Mouse (Mus musculus): ENCODE results near the gene Gm10471. TPM values are rescaled to one million over a fixed set of nuclear protein-coding genes. Genes with fewer than 3 reads are reported as not detected.

Gm10471 gene
- polyA plus RNA-seq (2017; shearing (Covaris generic)), result not detected

DNA sequence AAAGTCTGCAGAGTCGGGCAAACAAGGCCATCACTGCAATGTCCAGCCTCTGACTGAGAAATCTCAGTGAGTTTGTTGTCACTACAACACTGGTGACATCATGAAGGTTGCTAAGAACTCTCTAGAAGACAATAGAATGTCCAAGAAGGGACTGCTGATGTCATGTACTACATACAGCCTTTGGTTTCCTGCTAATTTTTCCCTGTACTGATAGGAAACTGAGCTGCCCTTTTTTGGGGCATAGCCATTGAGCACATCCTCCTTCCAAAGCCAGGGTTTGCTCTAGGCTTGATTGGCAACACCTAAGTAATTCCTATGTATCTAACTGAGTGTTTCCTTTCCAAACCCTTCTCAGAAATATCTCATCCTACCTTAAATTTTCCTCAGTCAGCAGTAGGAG is at the start of gene Gm10471:
Gene Gm10471, minus strand, starts transcription at position 101 of the 400 bp plus-strand sequence.

DNA sequence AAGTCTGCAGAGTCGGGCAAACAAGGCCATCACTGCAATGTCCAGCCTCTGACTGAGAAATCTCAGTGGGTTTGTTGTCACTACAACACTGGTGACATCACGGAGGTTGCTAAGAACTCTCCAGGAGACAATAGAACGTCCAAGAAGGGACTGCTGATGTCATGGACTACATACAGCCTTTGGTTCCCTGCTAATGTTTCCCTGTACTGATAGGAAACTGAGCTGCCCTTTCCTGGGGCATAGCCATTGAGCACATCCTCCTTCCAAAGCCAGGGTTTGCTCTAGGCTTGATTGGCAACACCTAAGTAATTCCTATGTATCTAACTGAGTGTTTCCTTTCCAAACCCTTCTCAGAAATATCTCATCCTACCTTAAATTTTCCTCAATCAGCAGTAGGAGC is 32.2 kb upstream of the Gm10471 start, which contains the start of gene Gm10220:
Gene Gm10220, minus strand, starts transcription at position 101 of the 400 bp plus-strand sequence.

DNA sequence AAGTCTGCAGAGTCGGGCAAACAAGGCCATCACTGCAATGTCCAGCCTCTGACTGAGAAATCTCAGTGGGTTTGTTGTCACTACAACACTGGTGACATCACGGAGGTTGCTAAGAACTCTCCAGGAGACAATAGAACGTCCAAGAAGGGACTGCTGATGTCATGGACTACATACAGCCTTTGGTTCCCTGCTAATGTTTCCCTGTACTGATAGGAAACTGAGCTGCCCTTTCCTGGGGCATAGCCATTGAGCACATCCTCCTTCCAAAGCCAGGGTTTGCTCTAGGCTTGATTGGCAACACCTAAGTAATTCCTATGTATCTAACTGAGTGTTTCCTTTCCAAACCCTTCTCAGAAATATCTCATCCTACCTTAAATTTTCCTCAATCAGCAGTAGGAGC is 16.2 kb upstream of the Gm10471 start, which contains the start of gene 5031410I06Rik:
Gene 5031410I06Rik, minus strand, starts transcription at position 101 of the 400 bp plus-strand sequence.

DNA sequence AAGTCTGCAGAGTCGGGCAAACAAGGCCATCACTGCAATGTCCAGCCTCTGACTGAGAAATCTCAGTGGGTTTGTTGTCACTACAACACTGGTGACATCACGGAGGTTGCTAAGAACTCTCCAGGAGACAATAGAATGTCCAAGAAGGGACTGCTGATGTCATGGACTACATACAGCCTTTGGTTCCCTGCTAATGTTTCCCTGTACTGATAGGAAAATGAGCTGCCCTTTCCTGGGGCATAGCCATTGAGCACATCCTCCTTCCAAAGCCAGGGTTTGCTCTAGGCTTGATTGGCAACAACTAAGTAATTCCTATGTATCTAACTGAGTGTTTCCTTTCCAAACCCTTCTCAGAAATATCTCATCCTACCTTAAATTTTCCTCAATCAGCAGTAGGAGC is 30.6 kb downstream of the Gm10471 start, which contains the start of gene Gm7347:
Gene Gm7347, minus strand, starts transcription at position 101 of the 400 bp plus-strand sequence.

GRCm38 (mm10) chr5:26039458-26039857 is 49.6 kb downstream of the Gm10471 start, which contains the start of gene Speer4a:
Gene Speer4a (minus strand): TSS chr5:26039558.

Other genes starting within 250 kb of the Gm10471 start
- gene Gm21663, start 146.9 kb downstream of the Gm10471 start, polyA plus RNA-seq (2017; shearing (Covaris generic)), result not detected
- not detected for gene Gm21671, start 134.9 kb downstream of the Gm10471 start, polyA plus RNA-seq (2017; shearing (Covaris generic))
- gene Gm21680, start 116.6 kb downstream of the Gm10471 start, polyA plus RNA-seq (2017; shearing (Covaris generic)), result not detected
- not detected for gene Gm21698, start 100.6 kb downstream of the Gm10471 start, polyA plus RNA-seq (2017; shearing (Covaris generic))
- not detected for gene Gm1979, start 84.5 kb downstream of the Gm10471 start, polyA plus RNA-seq (2017; shearing (Covaris generic))
- not detected for gene Gm5862, start 66.4 kb downstream of the Gm10471 start, polyA plus RNA-seq (2017; shearing (Covaris generic))
- gene Speer4a, start 49.7 kb downstream of the Gm10471 start, polyA plus RNA-seq (2017; shearing (Covaris generic)), result not detected
- gene Gm7347, start 30.7 kb downstream of the Gm10471 start, polyA plus RNA-seq (2017; shearing (Covaris generic)), result not detected
- gene 5031410I06Rik, start 16.1 kb upstream of the Gm10471 start, polyA plus RNA-seq (2017; shearing (Covaris generic)), result not detected
- gene Gm10220, start 32.1 kb upstream of the Gm10471 start, polyA plus RNA-seq (2017; shearing (Covaris generic)), result not detected
- not detected for gene Gm7361, start 168.4 kb upstream of the Gm10471 start, polyA plus RNA-seq (2017; shearing (Covaris generic))

Measured in inflammation-experienced regulatory T-cells, adult 16 weeks (primary cell).